Mouse (Mus musculus) v-Abl transformed pro-B cells (cell line): ENCODE measurements at regions not wholly inside any gene's neighbourhood (a gene's known extent, or its start where the extent isn't known, plus 50 kb on each side); places are given as distances from the start of the nearest gene placed in this dataset.

Experiments
- in situ Hi-C, 2 experiments: fragments of 400-800 bp; cut with MboI; formaldehyde crosslinking; loops; one replicate each; pipeline ENCODE4 v1.15.1; 2025; ENCODE audit not compliant: unreplicated experiment in 2 of 2

- in situ Hi-C loops: no loop called here
These were observed 386.8 kb upstream of the A1bg start for GRCm38 (mm10) chr15:61309452-61310165.

DNA sequence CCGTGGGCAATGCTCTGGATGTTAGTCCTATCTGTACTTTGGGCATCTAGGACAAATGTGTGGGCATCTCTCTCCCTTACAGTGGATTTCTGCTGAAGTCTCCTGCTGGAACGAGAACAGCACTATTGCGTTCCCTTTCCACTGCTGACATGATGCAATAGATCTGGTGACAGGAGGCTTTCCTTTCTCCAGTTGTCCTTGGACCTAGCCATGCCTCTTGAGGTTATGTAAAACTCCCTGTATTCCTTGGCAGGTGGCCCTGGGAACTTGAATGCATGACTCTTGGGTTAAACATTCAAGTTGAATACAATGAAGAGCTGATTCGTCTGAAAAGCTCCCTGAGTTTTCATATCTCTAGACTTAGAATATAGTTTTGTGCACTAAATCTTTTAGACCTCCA is 386.1 kb upstream of the A1bg start:
- in situ Hi-C loops: no loop called here

- in situ Hi-C loops: no loop called here
These were observed 381.7 kb upstream of the A1bg start for GRCm38 (mm10) chr15:61304546-61304945.

- in situ Hi-C loops: no loop called here
These were observed 377.0 kb upstream of the A1bg start for GRCm38 (mm10) chr15:61299796-61300195.

DNA sequence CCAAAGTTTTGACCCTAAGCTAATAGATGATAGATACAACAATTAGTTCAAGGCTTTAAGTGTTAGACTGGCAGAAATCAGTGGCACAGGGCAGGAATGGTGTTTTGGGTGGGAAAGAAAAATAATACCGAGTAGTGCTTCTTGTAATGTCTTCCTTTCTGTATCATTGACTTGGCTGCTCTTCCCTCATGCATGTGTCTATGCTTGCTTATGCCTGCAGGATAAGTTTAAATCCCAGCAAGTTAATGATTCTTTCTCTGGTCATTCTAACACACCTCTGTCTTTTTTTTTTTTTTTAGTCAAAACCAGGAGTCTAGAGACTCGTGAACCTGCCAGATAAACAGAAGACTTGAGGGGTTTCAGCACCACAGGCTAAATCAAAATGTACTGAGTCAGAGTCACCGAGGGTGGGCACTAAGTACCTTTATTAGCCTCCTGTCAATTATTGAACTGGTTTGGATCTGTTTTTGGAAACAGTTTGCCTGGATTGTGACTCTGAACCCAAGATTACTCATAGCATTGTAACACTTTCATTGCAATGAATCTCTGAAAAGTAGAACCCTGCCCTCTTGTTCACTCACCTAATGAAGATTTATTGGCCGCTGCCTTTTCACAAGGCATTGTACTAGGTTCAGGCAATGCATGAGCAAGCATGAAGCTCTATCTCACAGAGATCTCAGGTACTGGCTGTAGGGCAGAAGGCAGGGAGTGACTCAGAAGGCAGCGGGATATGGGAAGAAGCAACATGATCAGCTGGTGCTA is 374.8 kb upstream of the A1bg start:
- in situ Hi-C loops: no loop called here

GRCm38 (mm10) chr15:61294616-61295015 is 371.8 kb upstream of the A1bg start:
- in situ Hi-C loops: no loop called here

DNA sequence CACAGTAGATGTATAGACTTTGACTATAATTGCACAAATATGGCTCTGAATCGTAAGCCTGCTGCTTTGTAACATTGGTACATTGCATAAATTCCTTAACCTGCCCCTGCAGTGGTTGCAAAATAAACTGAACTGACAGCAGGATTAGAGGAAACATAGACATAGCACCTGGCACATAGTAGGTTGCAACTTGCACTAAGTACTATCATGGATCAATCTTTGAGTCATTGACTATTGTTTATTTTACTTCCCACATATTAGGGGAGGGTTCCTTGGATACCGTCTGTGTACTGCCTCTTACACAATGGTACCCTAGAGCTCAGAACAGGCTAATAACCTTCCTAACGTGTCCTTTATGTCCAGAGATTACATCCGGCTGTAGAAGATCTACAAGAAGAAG is 371.3 kb upstream of the A1bg start:
- in situ Hi-C loops: no loop called here

DNA sequence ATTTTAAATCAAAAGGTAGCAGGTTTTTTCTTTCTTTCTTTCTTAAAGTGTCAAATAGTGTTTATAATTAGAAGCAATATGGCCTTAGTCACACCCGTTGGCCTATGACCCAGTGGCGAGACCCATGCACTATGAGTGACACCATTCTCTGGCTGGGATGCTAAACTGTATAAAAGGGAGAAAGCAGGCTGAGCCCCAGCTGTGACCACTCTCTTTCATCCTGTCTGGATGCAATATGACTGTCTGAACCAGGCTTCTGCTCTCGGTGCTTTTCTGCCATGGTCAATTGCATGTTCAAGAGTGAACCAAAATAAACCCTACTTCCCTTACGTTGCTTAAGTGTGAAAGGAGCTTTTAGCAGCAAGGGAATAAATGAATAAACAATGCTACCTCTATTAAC is 346.0 kb upstream of the A1bg start:
- in situ Hi-C loops: no loop called here

- in situ Hi-C loops: no loop called here
These were observed 336.2 kb upstream of the A1bg start for GRCm38 (mm10) chr15:61259047-61259446.

GRCm38 (mm10) chr15:61244511-61244910 is 321.7 kb upstream of the A1bg start:
- in situ Hi-C loops: no loop called here

GRCm38 (mm10) chr15:61242161-61242681 is 319.4 kb upstream of the A1bg start:
- in situ Hi-C loops: no loop called here

DNA sequence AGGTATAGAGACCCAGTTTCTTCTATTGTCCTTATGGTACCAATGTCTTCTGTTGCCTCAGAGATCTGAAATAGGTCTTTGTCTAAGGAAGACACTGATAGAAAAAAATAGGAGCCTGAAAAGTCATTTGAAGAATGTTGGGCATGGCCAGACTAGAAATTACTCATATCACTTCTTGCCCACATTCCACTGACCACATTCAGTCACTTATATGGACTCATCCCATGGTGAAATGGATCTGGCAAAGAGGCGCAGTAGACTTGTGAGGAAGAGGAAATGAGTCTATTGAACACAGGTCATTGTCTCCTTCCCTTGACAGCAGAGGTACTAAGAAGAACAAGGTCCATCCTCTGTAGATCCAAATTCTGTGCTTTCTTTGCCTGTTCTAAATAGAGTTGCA is 318.9 kb upstream of the A1bg start:
- in situ Hi-C loops: no loop called here

DNA sequence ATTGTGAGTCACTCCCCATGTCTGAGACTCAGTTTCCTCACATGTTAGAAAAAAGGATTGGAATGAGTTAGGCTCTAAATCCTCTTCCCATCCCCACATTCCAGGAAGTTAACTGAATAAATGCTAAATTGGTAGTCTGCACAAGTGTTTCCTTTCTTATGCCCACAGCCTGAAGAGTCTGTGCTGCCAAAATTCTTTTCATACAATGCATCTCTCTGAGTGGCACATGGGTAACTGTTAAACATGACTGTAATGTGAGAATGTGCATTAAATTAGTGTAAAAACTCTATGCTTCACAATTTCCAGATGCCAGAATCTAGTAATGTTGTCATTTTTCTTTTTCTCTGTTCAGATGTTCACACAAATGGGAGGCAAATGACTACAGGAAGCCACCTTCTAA is 317.5 kb upstream of the A1bg start:
- in situ Hi-C loops: no loop called here

DNA sequence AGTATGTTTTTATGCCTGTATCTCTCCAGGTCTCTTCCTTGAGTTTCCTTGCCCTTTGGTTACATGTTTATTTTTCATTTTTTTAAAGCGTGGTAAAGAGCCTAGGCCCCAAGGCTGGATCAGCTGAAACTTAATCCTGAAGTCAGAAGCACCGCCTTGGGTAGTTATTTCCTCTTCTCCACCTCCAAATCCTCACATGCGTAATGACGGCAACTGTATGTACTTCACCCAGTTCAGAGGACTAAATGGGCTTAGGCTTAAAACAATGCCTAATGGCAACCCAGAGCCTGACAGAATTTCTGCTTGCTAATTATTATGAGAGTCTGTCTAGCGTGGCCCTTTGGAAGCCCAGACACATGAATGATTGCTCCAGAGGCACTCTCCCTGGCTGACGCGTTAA is 316.6 kb upstream of the A1bg start:
- in situ Hi-C loops: no loop called here

DNA sequence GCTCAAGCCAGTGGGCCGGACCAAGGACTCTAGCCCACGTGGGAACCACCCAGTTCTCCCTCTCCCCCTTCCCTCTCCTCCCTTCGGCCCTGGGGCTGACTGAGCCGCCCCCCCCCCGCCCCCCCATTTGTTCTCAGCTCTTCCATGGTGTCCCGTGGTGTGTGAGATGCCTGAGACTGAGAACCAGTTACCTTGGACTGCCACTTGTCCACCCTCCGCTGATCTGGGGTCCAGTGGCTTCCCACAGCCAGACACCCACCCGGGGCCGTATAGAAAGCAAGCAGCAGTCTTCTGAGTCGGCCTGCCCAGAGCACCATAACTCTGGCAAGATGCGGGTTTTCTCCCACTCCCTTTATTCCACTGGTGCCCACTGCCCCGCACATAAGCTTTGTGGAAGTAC is 316.2 kb upstream of the A1bg start:
- in situ Hi-C loops: no loop called here

GRCm38 (mm10) chr15:61229579-61229978 is 306.8 kb upstream of the A1bg start:
- in situ Hi-C loops: no loop called here

DNA sequence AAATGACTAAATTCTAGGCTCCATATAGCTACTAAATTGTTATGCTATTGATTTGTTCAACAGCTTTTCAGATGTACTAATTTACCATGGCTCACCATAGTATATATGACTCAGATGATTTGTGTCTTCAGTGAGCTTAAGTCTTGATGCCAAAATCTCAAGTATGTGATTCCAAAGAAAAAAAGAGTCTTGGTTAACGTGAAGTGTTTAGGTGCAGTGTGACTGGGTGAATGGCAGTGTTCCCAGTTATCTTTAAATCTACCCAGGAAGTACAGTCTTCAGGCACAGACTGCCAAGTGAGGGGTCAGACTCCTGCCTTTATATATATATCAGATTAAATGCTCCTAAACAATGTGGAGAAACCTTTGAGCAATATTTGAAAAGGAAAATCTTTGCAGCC is 300.1 kb upstream of the A1bg start:
- in situ Hi-C loops: no loop called here

DNA sequence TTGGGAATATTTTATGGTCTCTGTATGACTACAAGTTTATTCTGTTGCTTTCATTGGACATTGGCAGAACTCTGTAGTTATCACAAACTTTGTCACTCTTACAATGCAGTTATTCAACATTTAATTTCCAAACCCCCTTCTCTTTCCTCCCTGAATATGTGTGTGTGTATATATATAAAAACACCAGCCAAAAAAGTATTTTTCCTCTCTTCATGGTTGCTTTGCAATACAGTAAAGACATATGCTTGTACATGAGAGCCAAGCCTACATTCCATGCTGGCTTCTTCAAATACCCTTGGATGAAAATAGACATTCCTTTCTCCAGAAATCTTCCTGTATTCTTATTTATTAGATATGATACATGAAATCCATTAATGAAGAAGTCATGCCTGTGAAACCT is 287.3 kb upstream of the A1bg start:
- in situ Hi-C loops: no loop called here

DNA sequence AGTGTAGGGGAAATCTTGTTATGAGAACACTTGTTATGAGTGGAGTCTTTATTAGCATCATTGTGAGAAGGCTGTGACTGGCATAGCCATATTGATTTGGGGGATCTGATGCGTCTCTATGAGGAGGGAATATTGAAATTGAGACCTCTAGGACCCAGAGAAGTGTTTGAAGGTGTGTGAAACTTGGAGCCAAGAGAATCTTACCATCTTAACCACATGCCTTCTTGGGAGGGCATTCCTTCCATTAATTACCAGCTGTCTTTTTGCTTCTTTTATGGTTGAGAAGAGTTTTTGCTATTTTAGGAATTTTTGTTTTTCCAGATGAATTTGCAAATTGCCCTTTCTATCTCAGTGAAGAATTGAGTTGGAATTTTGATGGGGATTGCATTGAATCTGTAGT is 267.2 kb upstream of the A1bg start:
- in situ Hi-C loops: no loop called here

DNA sequence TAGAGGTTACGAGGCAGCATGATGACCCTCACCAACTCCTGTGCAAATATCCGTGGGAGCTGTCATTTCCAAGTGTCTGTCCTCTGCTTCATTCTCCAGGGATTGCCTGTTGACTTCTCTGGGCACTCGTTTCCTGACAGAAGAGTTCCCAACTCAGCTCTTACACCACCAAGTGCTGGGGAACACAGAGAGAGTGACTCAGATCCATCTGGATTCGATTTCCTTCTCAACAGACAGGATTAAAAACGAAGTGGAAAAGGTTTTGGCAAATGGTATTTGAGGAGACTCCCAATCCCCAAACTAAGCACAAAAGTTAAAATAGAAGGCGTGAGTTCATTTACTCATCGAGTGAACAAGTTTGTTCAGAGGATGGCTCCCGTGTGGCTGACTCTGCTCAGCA is 266.7 kb upstream of the A1bg start:
- in situ Hi-C loops: no loop called here

DNA sequence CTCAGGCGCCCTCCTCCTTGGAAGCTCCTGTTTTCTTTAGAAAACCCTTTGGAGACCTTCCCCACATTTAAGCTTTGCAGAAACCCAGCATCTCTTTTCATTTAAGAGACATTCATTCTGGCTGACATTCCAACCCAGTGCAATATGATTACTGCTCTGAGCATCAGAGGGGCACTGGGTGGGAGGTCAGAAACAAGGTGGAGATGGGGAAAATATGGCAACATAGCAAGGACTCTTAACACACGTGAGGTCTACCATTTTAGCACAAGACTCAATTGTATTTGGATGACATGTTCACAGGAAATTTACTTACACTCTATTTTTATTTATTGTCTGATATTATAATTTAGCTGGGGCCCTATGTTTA is 261.8 kb upstream of the A1bg start:
- in situ Hi-C loops: no loop called here
